Mouse (Mus musculus): ENCODE data around the gene Tmem131. TPM values are rescaled to one million over a fixed set of nuclear protein-coding genes. Genes with fewer than 3 reads are reported as not detected.
A peak's percentile ranks its signal among the peaks of the same experiment; 100 is the strongest.
"Not testable (repeated sequence)": the region's sequence is repeated elsewhere in the genome, so short reads cannot be mapped to it uniquely, and the experiment has no call there.

Tmem131 gene
- polyA plus RNA-seq, 1 experiment from 2014 or later, result 6.5 TPM

GRCm38 (mm10) chr1:36899622-36900021 is 43.8 kb downstream of the Tmem131 start:
- Histone ChIP-seq H3K27ac (no peak overlapping the region), H3K9me3 (replicated peaks) (no peaks in the 10 kb centered on the region), H3K36me3 (no peaks in the 10 kb centered on the region), H3K27me3 (no peaks in the 10 kb centered on the region), H3K9ac (no peak overlapping the region), H3K4me1 (replicated peaks) (peaks cover 37% of the 10 kb centered on the region), H3K4me3 (replicated peaks) (no peak overlapping the region), H3K4me2 (no peak overlapping the region)
- DNase-seq (no peak), ATAC-seq (ENCODE audit: low read depth) (no peak)
- WGBS (ENCODE audit: insufficient replicate concordance), result 90% methylated on average over 2 of the region's 2 CpGs

- H3K9ac ChIP-seq, result no peak overlapping the region
- H3K27ac ChIP-seq, result no peak overlapping the region
- H3K27me3 ChIP-seq, result no peaks in the 10 kb centered on the region
- no peak overlapping the region for H3K4me2 ChIP-seq
- H3K36me3 ChIP-seq, result no peaks in the 10 kb centered on the region
- ATAC-seq (ENCODE audit: low read depth), result no peak
- DNase-seq, result no peak
- no peaks in the 10 kb centered on the region for H3K9me3 ChIP-seq (replicated peaks)
- H3K4me1 ChIP-seq (replicated peaks), result peaks cover 46% of the 10 kb centered on the region
- WGBS (ENCODE audit: insufficient replicate concordance), result 79% methylated on average over 4 of the region's 4 CpGs
- H3K4me3 ChIP-seq (replicated peaks), result no peak overlapping the region
Observed at GRCm38 (mm10) chr1:36896423-36896822, 47.0 kb downstream of the Tmem131 start.

GRCm38 (mm10) chr1:36895452-36895851 is 48.0 kb downstream of the Tmem131 start:
- Histone ChIP-seq H3K4me3 (replicated peaks) (no peak overlapping the region), H3K9ac (no peak overlapping the region), H3K27ac (no peak overlapping the region), H3K9me3 (replicated peaks) (no peaks in the 10 kb centered on the region), H3K36me3 (no peaks in the 10 kb centered on the region), H3K27me3 (no peaks in the 10 kb centered on the region), H3K4me2 (no peak overlapping the region), H3K4me1 (replicated peaks) (peaks cover 46% of the 10 kb centered on the region)
- WGBS (ENCODE audit: insufficient replicate concordance), result 73% methylated on average over 3 of the region's 3 CpGs
- no peak for ATAC-seq (ENCODE audit: low read depth)
- no peak for DNase-seq

DNA sequence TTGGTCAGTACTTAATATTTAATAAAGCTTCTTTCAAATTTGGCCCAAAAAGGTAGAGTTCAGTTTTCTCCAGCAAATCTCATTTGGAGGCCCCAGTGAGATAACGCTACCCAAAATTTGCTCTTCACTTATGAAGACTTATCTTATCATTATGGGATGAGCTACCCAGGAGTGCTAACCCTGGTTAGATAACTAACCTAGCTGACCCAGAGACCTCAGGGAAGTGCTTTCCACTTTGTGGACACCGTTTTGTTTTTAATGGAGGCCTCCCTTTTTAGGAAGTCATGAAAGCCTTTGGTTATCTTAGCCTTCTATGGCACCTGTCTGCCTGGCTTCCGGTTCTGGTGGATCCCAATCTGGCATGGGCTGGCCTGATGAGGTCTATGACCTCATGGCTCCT is 49.3 kb downstream of the Tmem131 start:
- Histone ChIP-seq H3K4me1 (replicated peaks) (peaks cover 49% of the 10 kb centered on the region), H3K36me3 (peaks cover 4% of the 10 kb centered on the region; the same call in 1 of the 2 replicates), H3K4me3 (replicated peaks) (no peak overlapping the region), H3K4me2 (no peak overlapping the region), H3K9ac (no peak overlapping the region), H3K27ac (no peak overlapping the region), H3K27me3 (no peaks in the 10 kb centered on the region), H3K9me3 (replicated peaks) (no peaks in the 10 kb centered on the region)
- peak; percentile 34; the same call in 1 of the 2 replicates for ATAC-seq (ENCODE audit: low read depth)
- WGBS (ENCODE audit: insufficient replicate concordance), result 46% methylated on average over 3 of the region's 3 CpGs
- no peak for DNase-seq

GRCm38 (mm10) chr1:36893720-36894119 is 49.7 kb downstream of the Tmem131 start:
- DNase-seq, result not testable (repeated sequence)
- peaks cover 46% of the 10 kb centered on the region for H3K4me1 ChIP-seq (replicated peaks)

GRCm38 (mm10) chr1:36893146-36893545 is 50.3 kb downstream of the Tmem131 start:
- H3K27me3 ChIP-seq, result no peaks in the 10 kb centered on the region
- H3K4me2 ChIP-seq, result no peak overlapping the region
- DNase-seq (no peak), ATAC-seq (ENCODE audit: low read depth) (no peak)
- H3K9ac ChIP-seq, result no peak overlapping the region
- no peak overlapping the region for H3K4me3 ChIP-seq (replicated peaks)
- no peak overlapping the region for H3K27ac ChIP-seq
- H3K4me1 ChIP-seq (replicated peaks), result peaks cover 40% of the 10 kb centered on the region
- no peaks in the 10 kb centered on the region for H3K9me3 ChIP-seq (replicated peaks)
- WGBS (ENCODE audit: insufficient replicate concordance), result 82% methylated on average over 6 of the region's 6 CpGs
- peaks cover 14% of the 10 kb centered on the region for H3K36me3 ChIP-seq

More at GRCm38 (mm10) chr1:36893720-36894119, 49.7 kb downstream of the Tmem131 start:
- H3K27me3 ChIP-seq; H3K9me3 ChIP-seq (replicated peaks); H3K36me3 ChIP-seq; H3K9ac ChIP-seq; H3K27ac ChIP-seq; H3K4me3 ChIP-seq (replicated peaks); H3K4me2 ChIP-seq; ATAC-seq (ENCODE audit: low read depth): not testable (repeated sequence)
- WGBS (ENCODE audit: insufficient replicate concordance), result 83% methylated on average over 5 of the region's 5 CpGs

DNA sequence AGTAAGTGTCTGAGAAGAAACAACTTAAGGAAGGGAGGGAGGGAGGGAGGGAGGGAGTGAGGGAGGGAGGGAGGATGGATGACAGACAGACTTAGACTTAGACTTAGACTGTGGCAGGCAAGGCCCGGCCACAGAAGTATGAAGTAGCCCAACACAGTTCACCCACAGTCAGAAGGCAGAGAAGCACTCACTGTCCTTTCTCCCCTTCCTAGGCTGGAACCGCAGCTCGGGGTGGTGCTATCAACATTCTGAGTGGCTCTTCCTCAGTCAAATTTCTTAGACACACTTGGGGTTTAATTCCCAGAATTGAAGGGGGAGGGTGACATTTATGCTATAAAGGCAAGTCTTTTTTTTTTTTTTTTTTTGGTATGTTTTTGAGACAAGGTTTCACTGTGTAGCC is 51.0 kb downstream of the Tmem131 start:
- DNase-seq (no peak), ATAC-seq (ENCODE audit: low read depth) (peak; percentile 53; the same call in 1 of the 2 replicates)
- Histone ChIP-seq H3K27ac (no peak overlapping the region), H3K4me2 (no peak overlapping the region), H3K4me3 (replicated peaks) (no peak overlapping the region), H3K4me1 (replicated peaks) (peaks cover 39% of the 10 kb centered on the region), H3K27me3 (no peaks in the 10 kb centered on the region), H3K36me3 (peaks cover 21% of the 10 kb centered on the region), H3K9ac (no peak overlapping the region), H3K9me3 (replicated peaks) (no peaks in the 10 kb centered on the region)
- WGBS (ENCODE audit: insufficient replicate concordance), result 35% methylated on average over 3 of the region's 3 CpGs

GRCm38 (mm10) chr1:36889016-36889415 is 54.5 kb downstream of the Tmem131 start:
- no peak overlapping the region for H3K4me2 ChIP-seq
- peaks cover 36% of the 10 kb centered on the region for H3K4me1 ChIP-seq (replicated peaks)
- 88% methylated on average over 5 of the region's 5 CpGs for WGBS (ENCODE audit: insufficient replicate concordance)
- no peak overlapping the region for H3K9ac ChIP-seq
- no peak for DNase-seq
- H3K27ac ChIP-seq, result no peak overlapping the region; the same call in 1 of the 2 replicates
- H3K4me3 ChIP-seq (replicated peaks), result no peak overlapping the region
- H3K36me3 ChIP-seq, result peaks cover 44% of the 10 kb centered on the region
- no peaks in the 10 kb centered on the region for H3K9me3 ChIP-seq (replicated peaks)
- ATAC-seq (ENCODE audit: low read depth), result no peak
- no peaks in the 10 kb centered on the region for H3K27me3 ChIP-seq

DNA sequence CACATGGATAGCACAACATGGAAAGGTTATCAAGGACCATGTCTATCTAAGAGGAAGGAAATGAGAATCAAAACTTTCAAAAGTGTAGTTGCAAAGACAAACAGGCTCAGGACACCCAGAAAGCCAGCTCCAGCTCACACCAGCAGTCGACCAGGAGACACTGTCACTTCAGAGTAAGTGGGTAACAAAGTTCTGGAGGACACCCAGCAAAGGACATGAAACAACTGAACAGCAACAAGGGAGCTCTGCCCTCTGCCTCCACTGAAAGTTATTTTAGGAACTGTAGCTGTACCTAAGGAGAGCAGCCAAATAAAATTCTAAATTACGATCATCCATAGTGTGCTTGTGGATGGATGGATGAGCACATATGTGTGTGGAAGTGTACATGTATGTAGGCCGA is 56.3 kb downstream of the Tmem131 start:
- no peaks in the 10 kb centered on the region for H3K9me3 ChIP-seq (replicated peaks)
- no peaks in the 10 kb centered on the region for H3K27me3 ChIP-seq
- H3K9ac ChIP-seq, result no peak overlapping the region
- no peak overlapping the region for H3K4me3 ChIP-seq (replicated peaks)
- H3K4me1 ChIP-seq (replicated peaks), result peaks cover 25% of the 10 kb centered on the region
- ATAC-seq (ENCODE audit: low read depth) (no peak), DNase-seq (no peak)
- H3K36me3 ChIP-seq, result peaks cover 50% of the 10 kb centered on the region
- WGBS (ENCODE audit: insufficient replicate concordance), result 77% methylated on average over 3 of the region's 3 CpGs
- H3K4me2 ChIP-seq, result no peak overlapping the region
- no peak overlapping the region for H3K27ac ChIP-seq

DNA sequence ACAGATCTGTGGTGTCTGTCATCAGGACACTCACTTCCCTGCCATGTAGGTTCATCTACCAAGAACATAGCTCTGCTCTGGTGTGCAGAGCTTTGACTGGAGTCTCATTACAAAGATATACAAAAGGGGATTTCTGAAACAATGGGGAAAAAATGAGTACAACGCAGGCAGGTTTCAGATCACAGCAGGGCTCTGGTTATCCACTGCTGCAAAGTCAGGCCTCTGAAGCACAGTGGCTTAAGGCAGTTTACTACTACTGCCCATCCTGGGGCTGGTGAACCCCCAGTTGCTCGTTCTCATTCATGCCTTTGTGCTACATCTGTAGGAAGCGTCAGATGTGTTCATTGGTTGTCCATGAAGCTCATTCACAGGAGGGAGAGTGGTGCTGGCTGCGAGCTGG is 57.0 kb downstream of the Tmem131 start:
- no peak for DNase-seq

DNA sequence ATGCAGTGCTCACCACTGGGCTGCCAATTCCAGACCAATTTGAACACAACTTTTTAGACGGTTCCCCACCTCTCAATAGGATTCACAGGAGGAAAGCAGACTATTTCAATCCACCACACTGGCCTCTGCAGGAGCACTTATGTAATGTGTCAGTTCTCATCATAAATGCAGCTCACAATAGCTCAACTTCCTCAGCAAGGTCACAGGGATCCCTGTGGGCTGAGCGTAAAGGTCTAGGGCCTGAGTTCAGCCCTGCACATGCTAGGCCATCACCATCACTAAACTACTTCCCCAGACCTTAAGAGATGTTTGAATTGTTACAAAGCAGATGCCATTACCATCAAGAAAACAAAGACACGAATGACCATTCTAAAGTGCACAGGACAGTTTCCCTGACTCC is 58.9 kb downstream of the Tmem131 start:
- H3K9me3 ChIP-seq (replicated peaks), result no peaks in the 10 kb centered on the region
- no peak overlapping the region for H3K27ac ChIP-seq
- H3K4me2 ChIP-seq, result no peak overlapping the region
- no peak for ATAC-seq (ENCODE audit: low read depth)
- peaks cover 35% of the 10 kb centered on the region for H3K4me1 ChIP-seq (replicated peaks)
- H3K27me3 ChIP-seq, result no peaks in the 10 kb centered on the region
- 69% methylated on average over 3 of the region's 3 CpGs for WGBS (ENCODE audit: insufficient replicate concordance)
- H3K36me3 ChIP-seq, result peaks cover 75% of the 10 kb centered on the region
- DNase-seq, result no peak
- H3K9ac ChIP-seq, result no peak overlapping the region
- no peak overlapping the region for H3K4me3 ChIP-seq (replicated peaks)

More for the DNA sequence above, 57.0 kb downstream of the Tmem131 start:
- Histone ChIP-seq H3K4me3 (replicated peaks) (no peak overlapping the region), H3K27ac (no peak overlapping the region), H3K4me2 (no peak overlapping the region), H3K4me1 (replicated peaks) (peaks cover 25% of the 10 kb centered on the region), H3K36me3 (peaks cover 56% of the 10 kb centered on the region), H3K9me3 (replicated peaks) (no peaks in the 10 kb centered on the region), H3K9ac (no peak overlapping the region), H3K27me3 (no peaks in the 10 kb centered on the region)
- ATAC-seq (ENCODE audit: low read depth), result no peak
- WGBS (ENCODE audit: insufficient replicate concordance), result 88% methylated on average over 4 of the region's 4 CpGs

DNA sequence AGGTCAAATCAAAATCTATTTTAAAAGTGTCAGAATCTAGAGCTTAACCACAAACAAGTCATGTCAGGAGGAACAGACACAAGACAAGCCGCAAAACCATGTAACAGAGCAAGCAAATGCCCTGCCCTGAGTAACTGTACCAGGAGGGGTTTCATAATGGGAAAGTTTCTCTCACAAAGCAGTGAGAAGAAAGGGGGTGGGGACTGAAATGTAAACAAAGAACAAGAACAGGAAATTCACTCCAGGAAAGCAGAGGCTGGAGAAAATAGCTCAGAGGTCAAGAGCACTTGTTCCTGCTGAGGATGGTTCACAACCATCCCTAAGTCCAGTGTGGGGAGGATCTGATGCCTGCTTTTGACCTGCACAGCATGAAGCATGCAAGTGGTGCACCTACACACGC is 59.7 kb downstream of the Tmem131 start:
- DNase-seq (no peak), ATAC-seq (ENCODE audit: low read depth) (no peak)
- H3K4me3 ChIP-seq (replicated peaks), result no peak overlapping the region
- WGBS (ENCODE audit: insufficient replicate concordance), result 62% methylated on average over 2 of the region's 2 CpGs
- peaks cover 73% of the 10 kb centered on the region for H3K36me3 ChIP-seq
- no peak overlapping the region for H3K27ac ChIP-seq
- peaks cover 40% of the 10 kb centered on the region for H3K4me1 ChIP-seq (replicated peaks)
- no peaks in the 10 kb centered on the region for H3K9me3 ChIP-seq (replicated peaks)
- no peak overlapping the region for H3K4me2 ChIP-seq
- H3K27me3 ChIP-seq, result no peaks in the 10 kb centered on the region
- no peak overlapping the region for H3K9ac ChIP-seq

Data from liver, embryonic 13.5 days (tissue).